Mouse (Mus musculus) cerebellum, adult 2 months (tissue): ENCODE data around the gene Ube2m. TPM values are rescaled to one million over a fixed set of nuclear protein-coding genes. Genes with fewer than 3 reads are reported as not detected.

Experiments
- DNase-seq, 2 experiments: peaks; one replicate each; pipeline ENCODE4 v3.0.0; 2021
- H3K27ac ChIP-seq: fragments of 200-500 bp; 2 replicates; pipeline ENCODE4 v1.5.1; 2012; ENCODE audit warnings: low read length, control low read depth, inconsistent platforms; ENCODE audit not compliant: insufficient read depth
- H3K27me3 ChIP-seq: fragments of 200-500 bp; 2 replicates; pipeline ENCODE4 v1.6.1; 2012; ENCODE audit warnings: inconsistent platforms, mild to moderate bottlenecking, low read length, moderate library complexity; ENCODE audit not compliant: control insufficient read depth, insufficient read depth
- H3K4me1 ChIP-seq: fragments of 200-500 bp; 2 replicates; pipeline ENCODE4 v1.6.1; 2011; ENCODE audit warnings: low read length; ENCODE audit not compliant: control insufficient read depth, insufficient read depth
- H3K4me3 ChIP-seq: fragments of 200-500 bp; replicated peaks from 2 replicates; pipeline ENCODE3; 2011; ENCODE audit warnings: mild to moderate bottlenecking, low read depth, low read length, control low read depth; ENCODE audit not compliant: insufficient read depth
- CTCF ChIP-seq: fragments of 200-500 bp; IDR thresholded peaks from 2 replicates; pipeline ENCODE4 v1.5.1; 2011; ENCODE audit warnings: low read depth, mild to moderate bottlenecking, control low read depth, low read length, moderate library complexity, borderline replicate concordance; ENCODE audit not compliant: insufficient read depth
- POLR2A ChIP-seq: fragments of 200-500 bp; IDR thresholded peaks from 2 replicates; pipeline ENCODE4 v1.6.1; 2011; ENCODE audit warnings: low read length, control low read depth, borderline replicate concordance; ENCODE audit not compliant: insufficient read depth
- WGBS: fragments of 180-500 bp; shearing (Covaris S2); methylation state at CpG from one replicate; pipeline ENCODE4 v1.1.7; 2018; 5-methylcytosine and 5-hydroxymethylcytosine counted together
- polyA plus RNA-seq: library from polyadenylated mRNA; depleted of rRNA; stranded (reverse); fragments of >200 nt; gene quantifications from 2 replicates; pipeline ENCODE4 v1.2.3, GENCODE M21; 2012

Gene Ube2m
- polyA plus RNA-seq, 1 experiment, result 405 TPM

GRCm38 (mm10) chr7:13014275-13014839, 23.7 kb downstream of the Ube2m start:
- no peak for DNase-seq
- Histone ChIP-seq H3K4me3 (no peak overlapping the region), H3K27me3 (no peaks in the 10 kb centered on the region), H3K4me1 (no peaks in the 10 kb centered on the region; the same call in 1 of the 2 replicates), H3K27ac (no peak overlapping the region)
- TF ChIP-seq CTCF (no peak), POLR2A (no peak)
- WGBS, result 48% methylated on average over 6 of the region's 6 CpGs

GRCm38 (mm10) chr7:13013671-13014070, 24.4 kb downstream of the Ube2m start:
- Histone ChIP-seq H3K4me3 (no peak overlapping the region), H3K4me1 (peaks cover under 1% of the 10 kb centered on the region; the same call in 1 of the 2 replicates), H3K27me3 (no peaks in the 10 kb centered on the region), H3K27ac (no peak overlapping the region)
- no peak for DNase-seq
- TF ChIP-seq POLR2A, result no peak
- TF ChIP-seq CTCF, result no peak
- WGBS, result 77% methylated on average over 4 of the region's 4 CpGs

DNA sequence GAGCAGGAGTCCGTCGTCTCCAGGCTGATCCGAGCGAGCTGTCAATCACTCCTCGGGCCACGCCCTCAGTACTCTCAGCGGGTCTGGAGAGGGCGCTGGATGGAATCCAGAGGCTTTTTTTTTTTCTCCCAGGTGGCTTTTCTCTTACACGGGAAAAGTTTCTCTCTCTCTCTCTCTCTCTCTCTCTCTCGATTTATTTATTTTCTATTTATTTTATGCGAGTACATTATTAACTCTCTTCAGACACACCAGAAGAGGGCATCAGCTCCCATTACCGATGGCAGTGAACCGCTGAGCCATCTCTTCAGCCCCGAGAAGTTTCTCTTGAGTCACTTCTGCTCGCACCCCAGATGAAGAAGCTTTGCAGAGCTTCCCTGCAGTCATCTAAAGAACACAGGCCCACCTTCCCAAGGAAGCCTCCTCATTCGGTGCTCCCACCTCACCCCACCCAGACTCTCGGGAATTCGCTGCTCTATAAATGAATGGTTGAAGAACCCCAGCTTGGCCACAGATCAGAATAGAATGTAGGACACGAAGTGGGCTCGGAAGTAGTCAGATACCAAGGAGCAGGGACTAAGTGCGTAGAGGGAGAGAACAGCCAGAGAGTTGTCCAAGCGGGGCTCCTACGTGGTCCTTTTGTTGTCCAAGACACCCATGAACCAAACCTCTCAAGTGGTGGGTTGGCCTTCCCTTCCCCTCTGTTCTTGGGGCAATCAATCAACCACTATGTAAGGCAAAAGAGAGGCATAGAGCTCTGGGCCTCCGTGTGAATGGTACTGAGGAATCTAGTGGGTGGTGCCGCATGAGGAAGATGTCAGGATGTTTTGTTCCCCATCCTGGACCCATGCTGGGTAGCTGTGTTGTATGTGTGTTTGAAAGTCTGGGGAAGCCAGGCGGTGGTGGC, 27.8 kb downstream of the Ube2m start, which contains the start of gene Zbtb45:
Gene Zbtb45 (minus strand): TSS at position 30 of the 904 bp plus-strand sequence.
- Histone ChIP-seq H3K27ac (peak within 1 kb of the TSS; percentile 92), H3K4me3 (peak within 1 kb of the TSS; percentile 97), H3K27me3 (no peaks in the 10 kb centered on the region), H3K4me1 (peaks cover 18% of the 10 kb centered on the region)
- WGBS, result 4% methylated on average over 26 of the region's 26 CpGs
- peak in 1 of 2 experiments; percentile 13 for DNase-seq
- no peak for TF ChIP-seq POLR2A
- no peak for TF ChIP-seq CTCF

DNA sequence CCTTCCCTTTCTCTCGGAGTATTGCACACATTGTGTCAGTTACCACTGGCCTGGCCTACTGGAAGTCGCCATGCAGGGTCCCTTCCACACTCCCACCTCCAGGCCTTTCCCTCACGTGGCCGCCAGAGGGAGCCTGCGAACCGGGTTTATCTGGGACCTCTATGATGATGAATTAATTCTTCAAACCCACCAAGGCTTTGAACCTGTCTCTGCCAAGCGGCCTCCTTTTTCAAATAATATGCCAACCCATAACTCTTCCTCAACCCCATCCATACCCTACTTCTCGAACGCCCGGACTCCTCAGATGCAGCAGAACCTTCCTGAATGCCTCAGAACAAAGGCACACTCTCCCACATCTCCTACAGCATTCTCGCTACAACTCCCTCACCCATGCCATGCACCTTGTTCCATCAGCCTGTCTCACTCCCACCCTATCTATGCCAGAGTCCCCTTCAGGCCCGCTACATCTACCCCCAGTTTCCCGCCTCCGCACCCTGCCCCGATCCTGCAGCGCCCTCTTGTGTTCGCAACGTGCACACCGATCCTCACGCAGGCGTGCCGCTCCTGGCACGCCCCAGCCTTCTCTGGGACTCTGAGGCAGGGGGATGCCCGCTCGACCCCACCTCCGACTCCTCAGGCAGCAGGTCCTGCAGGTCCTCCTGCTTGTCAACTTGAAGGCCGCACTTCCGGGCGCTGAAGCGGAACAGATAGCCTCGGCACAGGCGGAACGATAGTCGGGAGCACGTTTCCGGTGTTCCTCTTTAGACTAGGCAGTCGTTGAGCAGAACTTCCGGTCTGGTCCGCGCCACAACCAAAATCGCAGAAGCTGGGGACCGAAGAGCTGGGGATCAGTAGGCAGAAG, 28.7 kb downstream of the Ube2m start:
- TF ChIP-seq POLR2A (peak; percentile 74; the same call in 1 of the 2 replicates), CTCF (peak; percentile 77)
- WGBS, result under 1% methylated on average over 42 of the region's 42 CpGs
- peak overlapping the region; percentile 97 for H3K4me3 ChIP-seq
- peak; percentile 93 to 96 for DNase-seq
- H3K4me1 ChIP-seq, result peaks cover 18% of the 10 kb centered on the region
- H3K27ac ChIP-seq, result peak overlapping the region; percentile 92
- H3K27me3 ChIP-seq, result no peaks in the 10 kb centered on the region

DNA sequence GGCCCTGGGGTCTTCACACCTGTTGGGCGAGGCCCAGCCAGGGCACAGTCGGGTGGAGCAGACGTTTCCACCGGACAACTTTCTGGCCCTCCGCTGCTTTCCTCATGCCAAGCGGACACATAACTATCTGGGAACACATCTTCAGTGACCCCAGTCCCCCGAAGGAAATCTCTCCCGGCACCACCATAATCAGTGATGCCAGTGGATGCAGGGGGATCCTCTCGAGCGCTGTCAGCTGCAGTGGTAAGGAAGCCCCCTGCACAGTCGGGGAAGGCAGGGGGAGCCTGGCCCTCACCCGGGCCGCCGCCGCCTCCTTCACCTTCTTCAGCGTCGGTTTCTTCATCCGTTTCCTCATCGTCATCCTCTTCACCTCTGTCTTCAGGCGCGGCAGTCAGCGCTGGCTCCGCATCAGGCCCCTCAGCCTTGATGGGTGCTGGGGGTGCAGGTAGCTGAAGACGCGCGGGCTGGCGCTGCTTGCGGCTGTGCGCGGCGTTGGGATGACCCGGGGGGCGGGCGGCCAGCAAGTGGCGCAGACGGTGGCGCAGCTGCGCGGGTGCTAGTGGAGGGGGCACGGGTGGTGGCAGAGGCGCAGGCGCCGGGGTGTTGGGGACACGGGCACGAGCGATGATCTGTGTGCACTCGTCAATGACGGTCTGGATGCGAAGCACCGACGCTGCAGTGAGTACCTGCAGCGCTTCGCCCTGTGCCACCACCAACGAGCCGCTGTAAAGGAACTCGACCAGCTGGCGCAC, 30.6 kb downstream of the Ube2m start:
- WGBS, result 52% methylated on average over 57 of the region's 57 CpGs

GRCm38 (mm10) chr7:13006531-13006930, 31.5 kb downstream of the Ube2m start:
- no peak for DNase-seq
- H3K4me1 ChIP-seq, result peaks cover 18% of the 10 kb centered on the region
- no peak overlapping the region for H3K27ac ChIP-seq
- no peak overlapping the region for H3K4me3 ChIP-seq
- TF ChIP-seq POLR2A, result no peak
- TF ChIP-seq CTCF, result no peak
- 58% methylated on average over 10 of the region's 10 CpGs for WGBS
- H3K27me3 ChIP-seq, result no peaks in the 10 kb centered on the region

More for the DNA sequence above, 30.6 kb downstream of the Ube2m start:
- H3K27ac ChIP-seq, result no peak overlapping the region
- TF ChIP-seq CTCF (no peak), POLR2A (no peak)
- no peak overlapping the region for H3K4me3 ChIP-seq
- peak; percentile 17 to 40 for DNase-seq
- no peaks in the 10 kb centered on the region for H3K27me3 ChIP-seq
- peaks cover 18% of the 10 kb centered on the region for H3K4me1 ChIP-seq
